In genomic region chr17:35836178-35836965, GRCm38 (mm10) we compare ENCODE assay signal across 8 mouse cellular contexts. TPM values are rescaled to one million over a fixed set of nuclear protein-coding genes. Genes with fewer than 3 reads are reported as not detected.
DNase-seq lines count a peak whose midpoint lies in the region; ATAC-seq and TF ChIP-seq lines count a peak whose summit lies in the region.

No protein-coding gene starts in this region.

- H3K27ac ChIP-seq in heart, embryonic 11.5 days (ENCODE audit: low read depth, low read length) = peak overlapping the region; percentile 99
- peak overlapping the region; percentile 88 for H3K27ac ChIP-seq in kidney, postnatal 0 days
- H3K27ac ChIP-seq in liver, embryonic 11.5 days (ENCODE audit: low read depth, low read length) = peak overlapping the region; percentile 98
- peak overlapping the region; percentile 98 for H3K27ac ChIP-seq in stomach, embryonic 14.5 days (ENCODE audit: low read length)

- peaks cover 36% of the 10 kb centered on the region for H3K36me3 ChIP-seq in C2C12 (ENCODE audit: control insufficient read depth, insufficient read depth)
- H3K36me3 ChIP-seq in heart, embryonic 11.5 days (ENCODE audit: control insufficient read depth, insufficient read depth, low read length) = peaks cover 37% of the 10 kb centered on the region
- H3K36me3 ChIP-seq in kidney, postnatal 0 days (ENCODE audit: insufficient read depth, low read length) = peaks cover 31% of the 10 kb centered on the region
- peaks cover 33% of the 10 kb centered on the region for H3K36me3 ChIP-seq in liver, embryonic 11.5 days (ENCODE audit: control insufficient read depth, insufficient read depth, low read length)
- peaks cover 43% of the 10 kb centered on the region for H3K36me3 ChIP-seq in stomach, embryonic 14.5 days (ENCODE audit: control insufficient read depth, insufficient read depth, low read length)

- no peaks in the 10 kb centered on the region for H3K9me3 ChIP-seq in heart, embryonic 11.5 days (replicated peaks; ENCODE audit: control insufficient read depth, low read length)
- no peaks in the 10 kb centered on the region for H3K9me3 ChIP-seq in kidney, postnatal 0 days (replicated peaks; ENCODE audit: low read length)
- H3K9me3 ChIP-seq in liver, embryonic 11.5 days (ENCODE audit: control insufficient read depth, low read length) = no peaks in the 10 kb centered on the region
- no peaks in the 10 kb centered on the region for H3K9me3 ChIP-seq in stomach, embryonic 14.5 days (ENCODE audit: control insufficient read depth, low read depth, low read length)

- DNase-seq in brain, adult 2 months (ENCODE audit: low read depth, low spot score) = peak; percentile 95
- DNase-seq in kidney, postnatal 0 days (ENCODE audit: low spot score) = peak; percentile 96
- DNase-seq in liver, embryonic 11.5 days (ENCODE audit: low spot score) = peak; percentile 69
- DNase-seq in naive thymus-derived CD4-positive, alpha-beta T cell, adult 2 months (ENCODE audit: low read depth) = peak; percentile 92

- H3K4me1 ChIP-seq in heart, embryonic 11.5 days (ENCODE audit: control insufficient read depth, insufficient read depth, low read length) = peaks cover 19% of the 10 kb centered on the region
- H3K4me1 ChIP-seq in kidney, postnatal 0 days (replicated peaks; ENCODE audit: insufficient read depth, low read length) = peaks cover 13% of the 10 kb centered on the region
- H3K4me1 ChIP-seq in liver, embryonic 11.5 days (replicated peaks; ENCODE audit: control insufficient read depth, insufficient read depth, low read length) = peaks cover 30% of the 10 kb centered on the region
- peaks cover 25% of the 10 kb centered on the region for H3K4me1 ChIP-seq in stomach, embryonic 14.5 days (ENCODE audit: control insufficient read depth, insufficient read depth, low read length)

- peak overlapping the region; percentile 94 for H3K4me3 ChIP-seq in C2C12 (ENCODE audit: insufficient read depth, poor library complexity, severe bottlenecking)
- peak overlapping the region; percentile 90 for H3K4me3 ChIP-seq in heart, embryonic 11.5 days (ENCODE audit: low read depth, low read length)
- H3K4me3 ChIP-seq in kidney, postnatal 0 days (replicated peaks; ENCODE audit: low read depth, low read length) = peak overlapping the region; percentile 76
- H3K4me3 ChIP-seq in liver, embryonic 11.5 days (ENCODE audit: low read depth, low read length) = peak overlapping the region; percentile 89
- H3K4me3 ChIP-seq in stomach, embryonic 14.5 days (ENCODE audit: low read depth, low read length) = peak overlapping the region; percentile 77

- H3K79me2 ChIP-seq in C2C12 (ENCODE audit: control insufficient read depth, insufficient read depth) = peaks cover 60% of the 10 kb centered on the region

- peaks cover 44% of the 10 kb centered on the region for H3K79me3 ChIP-seq in C2C12 (ENCODE audit: low read depth)

- peak; percentile 54 for TF ChIP-seq CTCF in C2C12 (IDR thresholded peaks at IDR 0.05; ENCODE audit: control insufficient read depth, insufficient read depth, insufficient read length)
- peak; percentile 94 for TF ChIP-seq CTCF in kidney, postnatal 0 days (IDR thresholded peaks at IDR 0.05; ENCODE audit: low read depth)

- H3ac ChIP-seq in C2C12 (ENCODE audit: control insufficient read depth, insufficient read length, low read depth) = peak overlapping the region; percentile 95

- no peaks in the 10 kb centered on the region for H3K27me3 ChIP-seq in C2C12 (ENCODE audit: control insufficient read depth, insufficient read depth, insufficient read length)
- H3K27me3 ChIP-seq in heart, embryonic 11.5 days (ENCODE audit: control insufficient read depth, insufficient read depth, low read length) = no peaks in the 10 kb centered on the region
- H3K27me3 ChIP-seq in kidney, postnatal 0 days (ENCODE audit: insufficient read depth, low read length) = no peaks in the 10 kb centered on the region
- H3K27me3 ChIP-seq in liver, embryonic 11.5 days (replicated peaks; ENCODE audit: control insufficient read depth, insufficient read depth, low read length) = no peaks in the 10 kb centered on the region
- no peaks in the 10 kb centered on the region for H3K27me3 ChIP-seq in stomach, embryonic 14.5 days (ENCODE audit: control insufficient read depth, insufficient read depth, low read length)

- WGBS in heart, embryonic 11.5 days (ENCODE audit: insufficient replicate concordance) = 9% methylated on average over 24 of the region's 24 CpGs
- WGBS in kidney, postnatal 0 days = 5% methylated on average over 24 of the region's 24 CpGs
- WGBS in liver, embryonic 11.5 days = 7% methylated on average over 24 of the region's 24 CpGs
- 4% methylated on average over 24 of the region's 24 CpGs for WGBS in stomach, embryonic 14.5 days

- peak overlapping the region; percentile 75 for H3K4me2 ChIP-seq in heart, embryonic 11.5 days
- peak overlapping the region; percentile 83 for H3K4me2 ChIP-seq in kidney, postnatal 0 days (ENCODE audit: low read length)
- peak overlapping the region; percentile 95 for H3K4me2 ChIP-seq in liver, embryonic 11.5 days
- peak overlapping the region; percentile 98 for H3K4me2 ChIP-seq in stomach, embryonic 14.5 days (replicated peaks; ENCODE audit: low read depth, low read length)

- peak overlapping the region; percentile 100 for H3K9ac ChIP-seq in heart, embryonic 11.5 days (ENCODE audit: low read depth, low read length)
- peak overlapping the region; percentile 78 for H3K9ac ChIP-seq in kidney, postnatal 0 days (ENCODE audit: low read depth, low read length)
- peak overlapping the region; percentile 99 for H3K9ac ChIP-seq in liver, embryonic 11.5 days (ENCODE audit: low read depth, low read length)
- peak overlapping the region; percentile 92 for H3K9ac ChIP-seq in stomach, embryonic 14.5 days (replicated peaks; ENCODE audit: low read depth, low read length)

- peak; percentile 31 for ATAC-seq in erythroblast, adult 5-6 weeks (replicated peaks; ENCODE audit: low FRiP score, poor library complexity, severe bottlenecking)
- no peak for ATAC-seq in heart, embryonic 11.5 days (replicated peaks; ENCODE audit: insufficient number of reproducible peaks, low FRiP score, low TSS enrichment)
- peak; percentile 9 for ATAC-seq in kidney, postnatal 0 days (replicated peaks; ENCODE audit: low FRiP score, low read depth)
- ATAC-seq in liver, embryonic 11.5 days (replicated peaks; ENCODE audit: low FRiP score) = no peak
- no peak for ATAC-seq in stomach, embryonic 14.5 days (ENCODE audit: insufficient number of reproducible peaks, insufficient read depth, low FRiP score, low read depth)

TF ChIP-seq in C2C12, 6 proteins besides CTCF, POLR2A, EP300 and RAD21 (continues in another document):
- TF ChIP-seq FOSL1 (IDR thresholded peaks at IDR 0.05; ENCODE audit: insufficient read depth, low read length, poor library complexity, severe bottlenecking) (no peak), CEBPB (IDR thresholded peaks at IDR 0.05; ENCODE audit: low read depth) (no peak)

RNA-seq across cellular contexts. Expression of gene Tubb5, which starts 1.7 kb away (rescaled TPM):
- polyA plus RNA-seq in C2C12 (2012; fragmentation: generic; extraction: Trizol) = 1,881 TPM
- total RNA-seq in erythroblast, adult 5-6 weeks (2015; ENCODE audit: low replicate concordance) = 243 and 249 TPM in 2 replicates
- total RNA-seq in erythroblast, adult 5-6 weeks (2017; ENCODE audit: low replicate concordance) = 216 and 335 TPM in 2 replicates
- polyA plus RNA-seq in heart, embryonic 11.5 days (2014; fragmentation: Nextera tagmentation; extraction: Ambion mirVana) = 855 and 931 TPM in 2 replicates
- 503 and 575 TPM in 2 replicates for polyA plus RNA-seq in kidney, postnatal 0 days (2015; fragmentation: Nextera tagmentation; extraction: Ambion mirVana)
- polyA plus RNA-seq in liver, embryonic 11.5 days (2014; fragmentation: Nextera tagmentation; extraction: Ambion mirVana) = 843 and 854 TPM in 2 replicates
- polyA plus RNA-seq in stomach, embryonic 14.5 days (2014; fragmentation: Nextera tagmentation; extraction: Ambion mirVana) = 932 and 983 TPM in 2 replicates

RNA-seq across cellular contexts. Expression of gene Mdc1, which starts 4.9 kb away (rescaled TPM):
- 16.6 TPM for polyA plus RNA-seq in C2C12 (2012; fragmentation: generic; extraction: Trizol)
- 20.4 and 30.9 TPM in 2 replicates for total RNA-seq in erythroblast, adult 5-6 weeks (2015; ENCODE audit: low replicate concordance)
- 12.4 and 16.4 TPM in 2 replicates for total RNA-seq in erythroblast, adult 5-6 weeks (2017; ENCODE audit: low replicate concordance)
- 19.0 and 19.5 TPM in 2 replicates for polyA plus RNA-seq in heart, embryonic 11.5 days (2014; fragmentation: Nextera tagmentation; extraction: Ambion mirVana)
- 5.4 and 5.6 TPM in 2 replicates for polyA plus RNA-seq in kidney, postnatal 0 days (2015; fragmentation: Nextera tagmentation; extraction: Ambion mirVana)
- 19.6 and 23.3 TPM in 2 replicates for polyA plus RNA-seq in liver, embryonic 11.5 days (2014; fragmentation: Nextera tagmentation; extraction: Ambion mirVana)
- polyA plus RNA-seq in stomach, embryonic 14.5 days (2014; fragmentation: Nextera tagmentation; extraction: Ambion mirVana) = 18.7 and 19.2 TPM in 2 replicates

RNA-seq across cellular contexts. Expression of gene Flot1, which starts 13.3 kb away (rescaled TPM):
- 57.2 TPM for polyA plus RNA-seq in C2C12 (2012; fragmentation: generic; extraction: Trizol)
- 20.9 and 37.8 TPM in 2 replicates for total RNA-seq in erythroblast, adult 5-6 weeks (2015; ENCODE audit: low replicate concordance)
- total RNA-seq in erythroblast, adult 5-6 weeks (2017; ENCODE audit: low replicate concordance) = 26.1 and 57.7 TPM in 2 replicates
- 71.3 and 74.0 TPM in 2 replicates for polyA plus RNA-seq in heart, embryonic 11.5 days (2014; fragmentation: Nextera tagmentation; extraction: Ambion mirVana)
- polyA plus RNA-seq in kidney, postnatal 0 days (2015; fragmentation: Nextera tagmentation; extraction: Ambion mirVana) = 52.2 and 54.5 TPM in 2 replicates
- 59.3 and 67.8 TPM in 2 replicates for polyA plus RNA-seq in liver, embryonic 11.5 days (2014; fragmentation: Nextera tagmentation; extraction: Ambion mirVana)
- polyA plus RNA-seq in stomach, embryonic 14.5 days (2014; fragmentation: Nextera tagmentation; extraction: Ambion mirVana) = 42.8 and 44.2 TPM in 2 replicates

RNA-seq across cellular contexts. Expression of gene Ier3, which starts 14.9 kb away (rescaled TPM):
- 55.2 TPM for polyA plus RNA-seq in C2C12 (2012; fragmentation: generic; extraction: Trizol)
- 7.5 and 11.9 TPM in 2 replicates for total RNA-seq in erythroblast, adult 5-6 weeks (2015; ENCODE audit: low replicate concordance)
- total RNA-seq in erythroblast, adult 5-6 weeks (2017; ENCODE audit: low replicate concordance) = 2.1 and 8.0 TPM in 2 replicates
- 13.2 and 17.0 TPM in 2 replicates for polyA plus RNA-seq in heart, embryonic 11.5 days (2014; fragmentation: Nextera tagmentation; extraction: Ambion mirVana)
- polyA plus RNA-seq in kidney, postnatal 0 days (2015; fragmentation: Nextera tagmentation; extraction: Ambion mirVana) = 83.6 and 93.1 TPM in 2 replicates
- 9.4 and 9.9 TPM in 2 replicates for polyA plus RNA-seq in liver, embryonic 11.5 days (2014; fragmentation: Nextera tagmentation; extraction: Ambion mirVana)
- polyA plus RNA-seq in stomach, embryonic 14.5 days (2014; fragmentation: Nextera tagmentation; extraction: Ambion mirVana) = 3.7 and 5.4 TPM in 2 replicates

RNA-seq across cellular contexts. Expression of gene Nrm, which starts 24.7 kb away (rescaled TPM):
- 25.5 TPM for polyA plus RNA-seq in C2C12 (2012; fragmentation: generic; extraction: Trizol)
- total RNA-seq in erythroblast, adult 5-6 weeks (2015; ENCODE audit: low replicate concordance) = 12.9 and 15.0 TPM in 2 replicates
- 3.2 and 20.0 TPM in 2 replicates for total RNA-seq in erythroblast, adult 5-6 weeks (2017; ENCODE audit: low replicate concordance)
- 44.5 and 48.1 TPM in 2 replicates for polyA plus RNA-seq in heart, embryonic 11.5 days (2014; fragmentation: Nextera tagmentation; extraction: Ambion mirVana)
- polyA plus RNA-seq in kidney, postnatal 0 days (2015; fragmentation: Nextera tagmentation; extraction: Ambion mirVana) = 36.9 and 44.6 TPM in 2 replicates
- 40.9 and 45.4 TPM in 2 replicates for polyA plus RNA-seq in liver, embryonic 11.5 days (2014; fragmentation: Nextera tagmentation; extraction: Ambion mirVana)
- polyA plus RNA-seq in stomach, embryonic 14.5 days (2014; fragmentation: Nextera tagmentation; extraction: Ambion mirVana) = 65.3 and 67.1 TPM in 2 replicates

Comparison
In these comparisons a context has a peak if more than half of its experiments do, and no peak if none do; other contexts are left out.
1. ATAC-seq: peak in erythroblast, adult 5-6 weeks (single experiment) and kidney, postnatal 0 days (single experiment); none in heart, embryonic 11.5 days (single experiment), liver, embryonic 11.5 days (single experiment) and stomach, embryonic 14.5 days (single experiment).
2. Peak in every context shown above with its lines, with median percentiles within 50 percentile points of each other: H3K4me3 ChIP-seq, DNase-seq, H3K27ac ChIP-seq, H3K4me2 ChIP-seq and H3K9ac ChIP-seq.